Mouse (Mus musculus): ENCODE measurements around the gene Map3k4.
"Not testable (repeated sequence)": the region's sequence is repeated elsewhere in the genome, so short reads cannot be mapped to it uniquely, and the experiment has no call there.

Gene Map3k4

DNA sequence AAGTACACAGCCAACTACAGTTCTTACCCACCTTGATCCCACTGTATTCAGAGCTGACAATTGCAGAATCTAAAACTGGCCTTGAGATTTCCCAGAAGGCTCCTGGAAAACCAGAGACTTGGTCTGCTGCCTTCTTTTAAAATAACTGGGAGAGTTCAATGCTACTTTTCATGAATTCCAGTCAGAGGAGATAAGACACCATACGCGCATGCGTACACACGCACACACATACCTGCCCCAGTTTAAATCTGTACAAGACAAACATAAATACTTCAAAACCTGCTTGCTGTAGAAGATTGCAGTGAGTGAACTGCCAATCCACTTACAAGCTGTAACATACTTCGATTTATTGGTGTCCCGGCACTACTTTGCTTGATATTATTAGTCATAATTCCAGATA lies 13.9 kb downstream of the Map3k4 start:
- no peak for DNase-seq

DNA sequence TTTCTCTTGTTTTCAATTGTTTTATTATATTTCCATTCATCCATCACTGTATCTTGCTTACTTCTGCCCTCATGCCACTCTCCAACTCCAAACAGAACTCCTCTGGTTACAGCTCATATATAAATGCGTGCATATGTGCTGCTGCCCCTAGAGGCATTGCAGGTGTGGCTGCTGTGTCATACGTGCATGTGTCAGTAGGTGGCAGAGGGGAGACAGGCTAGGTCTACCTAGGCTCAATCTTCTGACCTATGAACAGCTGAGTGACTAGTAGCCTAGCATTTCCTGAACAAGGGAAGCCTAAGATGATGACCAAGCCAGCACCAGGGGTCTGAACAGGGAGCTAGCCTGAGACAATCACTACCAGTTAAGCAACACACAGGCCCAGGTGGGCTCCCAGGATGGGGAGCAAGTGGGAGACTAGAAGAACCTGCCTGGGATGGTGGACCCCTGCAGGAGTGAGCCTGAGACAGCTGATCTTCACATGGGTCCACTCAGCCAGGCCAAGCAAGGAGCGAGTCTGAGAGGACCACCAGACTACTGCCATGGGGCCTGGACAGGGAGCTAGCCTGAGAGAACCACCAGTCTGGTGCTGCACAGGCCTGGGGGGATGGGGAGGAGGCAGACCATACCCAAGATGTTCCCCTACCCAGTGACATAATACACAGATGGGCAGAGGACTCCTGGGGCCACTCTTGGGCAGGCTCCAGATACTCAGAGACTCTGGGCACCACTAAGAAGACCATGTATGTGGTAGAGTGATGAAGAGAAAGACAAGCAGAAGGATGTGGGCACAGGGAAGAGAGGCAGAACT lies 17.5 kb downstream of the Map3k4 start:
- DNase-seq: peak; percentile 51 to 66

GRCm38 (mm10) chr17:12300127-12300675 lies 18.4 kb downstream of the Map3k4 start:
- DNase-seq: no peak

GRCm38 (mm10) chr17:12299371-12299770 lies 19.2 kb downstream of the Map3k4 start:
- no peak for DNase-seq

DNA sequence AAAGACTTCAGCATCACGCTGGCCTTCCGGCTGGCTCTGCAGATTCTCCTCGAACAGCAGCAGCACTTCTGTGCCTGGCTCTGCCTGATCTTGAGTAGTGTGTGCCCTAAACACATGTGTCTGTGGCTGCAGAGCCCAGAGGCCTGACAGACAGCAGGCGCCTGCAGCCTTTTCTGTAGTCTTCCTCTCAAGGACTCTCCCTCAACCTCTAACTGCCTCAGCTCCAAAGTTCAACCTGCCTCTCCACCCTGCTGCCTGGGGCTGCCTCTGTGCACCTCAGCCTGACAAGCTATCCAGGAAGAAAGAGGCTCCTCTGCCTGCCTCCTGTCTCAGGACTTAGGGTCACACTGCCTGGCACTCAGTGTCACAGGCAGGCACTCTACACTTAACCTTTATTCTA lies 20.6 kb downstream of the Map3k4 start:
- DNase-seq: no peak

GRCm38 (mm10) chr17:12297292-12297691 lies 21.3 kb downstream of the Map3k4 start:
- DNase-seq: no peak

DNA sequence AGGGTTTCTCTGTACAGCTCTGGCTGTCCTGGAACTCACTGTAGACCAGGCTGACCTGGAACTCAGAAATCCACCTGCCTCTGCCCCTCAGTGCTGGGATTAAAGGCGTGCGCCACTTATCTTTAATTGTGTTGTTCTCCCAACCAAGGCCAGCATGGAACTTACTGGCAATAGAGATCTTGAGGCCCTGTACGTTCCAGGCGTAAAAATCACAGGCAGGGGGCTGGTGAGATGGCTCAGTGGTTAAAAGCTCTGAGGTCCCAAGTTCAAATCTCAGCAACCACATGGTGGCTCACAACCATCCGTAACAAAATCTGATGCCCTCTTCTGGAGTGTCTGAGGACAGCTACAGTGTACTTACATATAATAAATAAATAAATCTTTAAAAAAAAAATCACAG lies 22.7 kb downstream of the Map3k4 start:
- not testable (repeated sequence) for DNase-seq

DNA sequence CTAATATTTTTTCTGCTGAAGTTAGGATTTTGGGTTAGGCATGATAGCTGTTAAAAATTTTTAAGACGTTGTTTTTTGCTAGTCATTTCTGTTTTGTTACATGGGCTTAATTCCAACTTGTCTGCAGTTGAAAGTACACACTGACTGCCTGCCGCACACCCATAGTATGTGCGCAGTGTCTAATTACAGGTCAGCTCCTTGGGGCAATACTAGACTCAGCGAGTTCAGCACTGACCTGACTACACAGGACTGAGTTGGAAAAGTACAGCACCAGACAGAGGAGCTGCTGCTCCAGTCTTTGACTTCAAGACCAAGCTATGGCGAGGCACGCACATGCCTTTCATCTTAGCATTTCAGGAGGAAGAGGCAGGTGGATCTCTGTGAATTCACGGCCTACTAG lies 24.2 kb downstream of the Map3k4 start:
- no peak for DNase-seq

GRCm38 (mm10) chr17:12293571-12293970 lies 25.0 kb downstream of the Map3k4 start:
- DNase-seq: no peak

DNA sequence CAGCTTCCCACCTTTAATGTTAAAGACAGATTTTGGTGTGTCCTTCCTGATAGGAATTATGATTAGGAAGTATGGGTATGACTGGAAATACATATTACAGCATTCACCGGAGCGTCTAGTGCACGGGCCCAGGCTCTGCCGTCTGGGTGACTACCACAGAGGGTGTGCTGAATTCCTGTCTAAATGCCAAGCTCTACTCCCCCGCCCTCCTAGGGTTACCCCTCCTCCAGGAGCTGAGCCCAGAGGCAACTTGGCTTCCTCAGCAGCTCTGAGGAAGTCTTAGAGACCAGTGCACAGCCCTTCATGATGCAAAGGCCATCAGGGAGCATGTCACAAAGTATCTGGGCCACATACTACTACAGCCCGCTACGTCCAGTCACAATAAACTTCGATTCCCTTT lies 25.7 kb downstream of the Map3k4 start:
- no peak for DNase-seq

DNA sequence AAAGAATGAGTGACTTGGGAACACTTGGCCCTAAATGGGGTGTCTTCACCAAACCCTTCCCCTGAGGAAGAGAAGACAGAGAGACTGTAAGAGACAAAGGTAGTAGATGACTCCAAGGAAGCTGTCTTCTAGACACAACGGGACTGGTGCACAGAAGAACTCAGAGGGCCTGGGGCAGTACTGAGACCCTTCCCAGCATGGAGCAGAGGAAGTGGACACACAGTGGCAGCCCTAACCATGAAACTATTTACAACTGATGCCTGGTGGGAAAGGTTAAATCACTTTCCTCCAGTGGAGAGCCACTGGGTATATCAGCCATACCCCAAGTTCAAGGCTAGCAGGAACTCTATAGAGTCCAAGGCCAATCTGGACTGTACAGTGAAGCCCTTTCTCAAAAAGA lies 26.2 kb downstream of the Map3k4 start:
- DNase-seq: no peak

DNA sequence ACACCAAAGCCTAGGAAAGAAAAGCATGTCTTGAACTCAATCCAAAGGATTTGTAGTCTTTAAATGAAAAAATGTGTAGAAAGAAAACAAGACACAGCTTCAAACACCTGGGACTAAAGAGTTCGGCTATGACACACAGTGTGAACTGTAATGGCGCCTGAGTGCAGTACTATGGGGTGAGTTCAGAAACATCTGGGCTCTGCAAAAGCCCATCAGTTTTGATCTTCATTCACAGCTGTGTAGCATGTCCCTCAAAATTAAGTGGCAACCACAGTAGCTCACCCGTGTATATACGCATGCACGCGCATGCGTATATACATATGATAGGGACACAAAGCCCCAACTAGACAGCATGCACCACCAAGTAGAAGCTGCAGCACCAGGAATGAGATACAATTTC lies 27.4 kb downstream of the Map3k4 start:
- DNase-seq: no peak

DNA sequence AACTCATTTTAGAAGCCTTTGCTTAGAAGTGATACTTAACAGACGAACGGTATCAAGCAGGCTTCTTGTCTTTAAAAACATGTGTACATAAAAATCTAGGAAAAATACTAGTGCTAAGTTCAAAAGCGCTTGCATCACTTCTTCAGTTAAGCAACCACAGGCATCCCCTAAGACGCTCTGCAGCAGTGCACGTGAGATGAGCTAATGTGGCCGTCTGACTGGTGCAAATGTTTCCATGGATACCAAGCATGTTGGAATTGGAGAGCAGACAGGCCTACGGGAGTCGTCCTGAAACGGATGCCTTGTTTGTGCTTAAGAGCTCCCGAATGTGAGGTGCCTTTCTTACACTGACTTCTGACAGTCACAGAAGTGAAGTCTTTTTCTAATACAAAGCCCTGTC lies 27.9 kb downstream of the Map3k4 start:
- no peak for DNase-seq

GRCm38 (mm10) chr17:12289836-12290235 lies 28.8 kb downstream of the Map3k4 start:
- DNase-seq: not testable (repeated sequence)

DNA sequence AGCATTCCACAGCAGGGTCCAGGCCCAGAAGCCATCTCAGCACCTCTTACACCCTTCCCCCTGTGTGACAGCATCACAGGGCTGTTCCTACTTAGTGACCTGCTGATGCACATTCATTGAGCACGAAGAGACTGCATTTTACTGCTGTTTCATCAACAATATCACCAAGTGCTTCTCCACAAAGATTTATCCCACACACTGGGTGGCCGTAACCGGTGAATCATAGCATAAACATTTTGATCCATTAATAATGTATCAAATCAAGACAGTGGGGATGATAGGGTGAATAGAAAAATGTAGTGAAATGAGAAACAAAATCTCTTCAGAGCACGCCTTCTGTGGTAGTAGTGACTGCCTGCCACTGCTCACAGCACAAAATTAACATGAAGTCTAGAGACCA lies 29.7 kb downstream of the Map3k4 start:
- DNase-seq: no peak

DNA sequence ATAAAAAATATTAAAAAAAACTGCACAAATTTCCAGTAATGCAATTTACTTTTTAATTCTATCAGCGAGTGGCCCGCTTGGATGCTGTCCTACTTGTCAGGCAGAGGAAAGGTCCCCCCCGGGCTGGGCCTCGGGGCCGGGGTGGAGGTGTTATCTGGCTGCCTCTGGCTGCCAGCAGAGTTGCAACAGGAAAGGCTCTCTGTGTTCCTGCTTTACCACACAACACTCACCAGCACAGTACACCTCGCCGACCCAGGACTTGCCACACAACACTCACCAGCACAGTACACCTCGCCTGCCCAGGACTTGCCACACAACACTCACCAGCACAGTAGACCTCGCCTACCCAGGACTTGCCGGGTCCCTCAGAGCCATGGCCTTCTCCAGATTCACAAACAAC lies 38.8 kb downstream of the Map3k4 start:
- DNase-seq: no peak

GRCm38 (mm10) chr17:12278073-12278472 lies 40.5 kb downstream of the Map3k4 start:
- DNase-seq: no peak

GRCm38 (mm10) chr17:12277297-12277696 lies 41.3 kb downstream of the Map3k4 start:
- DNase-seq: no peak

- no peak for DNase-seq
Measured at GRCm38 (mm10) chr17:12276496-12277200, 41.9 kb downstream of the Map3k4 start.

DNA sequence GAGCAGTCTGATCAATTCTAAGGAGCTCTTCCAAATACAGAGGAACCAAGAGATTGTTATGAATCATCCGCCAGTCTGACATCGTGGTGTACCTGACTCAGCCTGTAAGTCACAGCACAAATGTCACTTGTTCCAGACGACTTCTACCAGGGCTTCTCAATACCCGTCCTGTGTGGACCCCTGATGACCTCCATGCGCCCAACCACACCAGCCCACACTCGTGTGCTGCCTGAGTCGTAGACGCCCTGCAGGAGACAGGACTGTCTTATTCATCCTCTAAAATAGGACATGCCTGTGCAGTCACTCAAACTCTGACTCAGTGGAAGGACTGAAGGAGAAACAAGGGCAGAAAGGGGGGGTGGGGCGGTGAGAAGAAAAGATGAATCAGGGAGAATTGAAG lies 42.8 kb downstream of the Map3k4 start:
- DNase-seq: no peak

DNA sequence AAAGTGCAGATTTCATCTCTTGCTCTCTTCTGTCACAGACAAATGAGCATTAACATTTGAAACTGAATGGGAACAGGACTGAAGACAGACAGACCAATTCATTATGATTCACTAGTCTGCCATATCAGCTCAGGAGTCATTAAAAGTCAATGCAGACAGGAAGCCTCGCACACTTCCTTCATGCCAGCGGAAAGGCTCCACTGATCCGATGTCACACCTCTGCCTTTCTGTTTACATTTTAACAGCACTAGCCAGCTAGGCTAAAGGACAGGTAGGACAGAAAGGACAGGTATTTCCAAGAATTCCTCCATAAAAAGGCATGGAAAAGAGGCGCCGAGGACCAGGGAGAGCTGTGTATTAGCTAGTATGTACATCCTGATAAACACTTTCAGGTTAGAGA lies 45.6 kb downstream of the Map3k4 start:
- no peak for DNase-seq

DNA sequence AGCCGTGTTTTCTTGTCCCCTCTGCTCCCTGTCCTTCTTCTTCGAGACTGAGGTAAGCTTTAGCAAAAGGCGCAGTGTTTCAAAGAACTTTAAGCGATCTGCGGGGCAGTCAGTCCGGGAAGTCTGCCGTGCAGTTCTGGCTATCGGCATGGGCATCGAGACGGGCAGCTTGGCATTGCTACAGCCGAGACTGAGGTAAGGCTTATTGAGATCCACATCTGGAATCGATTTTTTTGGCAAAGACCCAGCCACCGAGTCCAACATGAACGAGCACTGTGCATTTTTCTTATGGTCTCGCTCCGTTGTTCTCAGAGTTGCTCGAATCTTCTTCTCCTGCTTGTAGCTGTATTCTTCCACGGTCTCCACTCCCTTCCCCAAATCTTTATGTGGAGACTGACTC lies 46.8 kb downstream of the Map3k4 start:
- DNase-seq: no peak

GRCm38 (mm10) chr17:12268538-12268937 lies 50.1 kb downstream of the Map3k4 start:
- DNase-seq: no peak

GRCm38 (mm10) chr17:12268091-12268490 lies 50.5 kb downstream of the Map3k4 start:
- no peak for DNase-seq

Data from spleen, adult 18-20 months (tissue).